Mouse (Mus musculus) neural tube, embryonic 15.5 days (tissue): ENCODE results near the gene Shank2. TPM values are rescaled to one million over a fixed set of nuclear protein-coding genes. Genes with fewer than 3 reads are reported as not detected.

Source experiments
- ATAC-seq: fragments of 200-750 bp; cut with Nextera tagmentation; 2 replicates; pipeline ENCODE4 v1.8.0; 2017; ENCODE audit warnings: mild to moderate bottlenecking, moderate TSS enrichment, moderate library complexity; ENCODE audit not compliant: low FRiP score
- H3K27ac ChIP-seq: fragments of 300-500 bp; sonication (generic); replicated peaks from 2 replicates; pipeline ENCODE4 v1.5.1; 2015; ENCODE audit warnings: mild to moderate bottlenecking, inconsistent platforms
- H3K27me3 ChIP-seq: fragments of 300-500 bp; sonication (generic); replicated peaks from 2 replicates; pipeline ENCODE4 v1.6.1; 2015; ENCODE audit warnings: inconsistent platforms
- H3K36me3 ChIP-seq: fragments of 300-500 bp; sonication (generic); 2 replicates; pipeline ENCODE4 v1.6.1; 2015; ENCODE audit warnings: inconsistent platforms
- H3K4me1 ChIP-seq: fragments of 300-500 bp; sonication (generic); 2 replicates; pipeline ENCODE4 v1.6.1; 2015; ENCODE audit warnings: inconsistent platforms
- H3K4me2 ChIP-seq: fragments of 300-500 bp; sonication (generic); 2 replicates; pipeline ENCODE4 v1.6.1; 2015; ENCODE audit warnings: inconsistent platforms, mild to moderate bottlenecking, moderate library complexity
- H3K4me3 ChIP-seq: fragments of 300-500 bp; sonication (generic); replicated peaks from 2 replicates; pipeline ENCODE4 v1.5.1; 2015; ENCODE audit warnings: mild to moderate bottlenecking, inconsistent platforms
- H3K9ac ChIP-seq: fragments of 300-500 bp; sonication (generic); replicated peaks from 2 replicates; pipeline ENCODE4 v1.6.1; 2015; ENCODE audit warnings: mild to moderate bottlenecking, inconsistent platforms
- H3K9me3 ChIP-seq: fragments of 300-500 bp; sonication (generic); replicated peaks from 2 replicates; pipeline ENCODE4 v1.6.1; 2016; ENCODE audit warnings: inconsistent platforms
- WGBS: fragments of 180-500 bp; shearing (Covaris S2); methylation state at CpG from one replicate; pipeline ENCODE4 v1.1.7; 2015; ENCODE audit warnings: mixed read lengths; 5-methylcytosine and 5-hydroxymethylcytosine counted together
- polyA plus RNA-seq: library from polyadenylated mRNA; unstranded; fragments of >200 nt; fragmentation: Nextera tagmentation; extraction: Ambion mirVana; gene quantifications from 2 replicates; pipeline ENCODE4 v1.2.1, GENCODE M21; 2015

Shank2 gene
- 8.8 and 9.8 TPM in 2 replicates for polyA plus RNA-seq

DNA sequence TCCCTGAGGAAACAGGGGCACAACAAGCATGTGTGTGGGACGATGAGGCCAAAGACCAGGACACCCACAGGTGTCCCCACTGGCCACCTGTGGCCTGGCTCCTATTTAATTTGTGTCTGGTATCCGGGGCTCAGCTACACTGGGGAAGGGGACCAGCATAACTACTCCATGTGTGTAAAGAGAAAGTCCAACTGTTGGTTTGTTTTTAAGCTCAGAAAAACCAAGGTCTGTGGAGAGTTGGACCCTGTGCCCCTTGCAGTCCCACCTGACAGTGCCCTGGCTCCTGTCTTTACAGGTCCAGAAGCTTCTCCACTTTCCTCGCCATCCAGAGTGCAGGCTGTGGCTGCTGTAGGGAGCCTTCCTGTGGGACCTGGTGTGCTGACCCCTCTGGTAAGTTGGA lies at the start of gene Shank2:
TSS of gene Shank2 (plus strand) at position 301 of the 400 bp plus-strand sequence.
- 88% methylated on average over 3 of the region's 3 CpGs for WGBS
- no peak within 1 kb of the TSS for H3K4me3 ChIP-seq
- H3K27me3 ChIP-seq = no peaks in the 10 kb centered on the region
- H3K27ac ChIP-seq = no peak within 1 kb of the TSS
- ATAC-seq = no peak
- H3K36me3 ChIP-seq = no peaks in the 10 kb centered on the region
- no peak within 1 kb of the TSS for H3K9ac ChIP-seq
- peaks cover 9% of the 10 kb centered on the region for H3K9me3 ChIP-seq
- H3K4me2 ChIP-seq = no peak within 1 kb of the TSS
- H3K4me1 ChIP-seq = no peaks in the 10 kb centered on the region

DNA sequence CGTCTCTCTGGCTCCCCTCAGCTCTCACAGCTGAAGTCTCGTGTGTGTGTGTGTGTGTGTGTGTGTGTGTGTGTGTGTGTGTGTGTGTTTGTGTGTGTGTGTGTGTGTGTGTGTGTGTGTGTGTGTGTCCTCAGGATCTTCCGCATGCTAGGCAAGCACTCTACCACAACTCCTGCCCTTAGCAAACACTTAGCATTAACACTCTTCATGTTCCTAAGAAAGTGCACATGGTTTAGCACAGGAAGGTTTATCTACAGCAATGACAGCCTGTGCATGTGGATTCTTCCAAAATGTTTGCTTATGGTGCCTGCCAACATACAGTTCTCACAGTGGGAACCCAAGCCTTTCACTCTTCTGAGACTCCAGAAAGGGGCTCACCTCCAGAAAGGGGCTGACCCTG lies 49.6 kb upstream of the Shank2 start:
- no peaks in the 10 kb centered on the region for H3K4me1 ChIP-seq
- no peak overlapping the region for H3K9ac ChIP-seq
- H3K27ac ChIP-seq = no peak overlapping the region
- no peaks in the 10 kb centered on the region for H3K9me3 ChIP-seq
- H3K4me3 ChIP-seq = no peak overlapping the region
- H3K4me2 ChIP-seq = no peak overlapping the region
- ATAC-seq = no peak
- H3K27me3 ChIP-seq = no peaks in the 10 kb centered on the region
- H3K36me3 ChIP-seq = no peaks in the 10 kb centered on the region
- WGBS = 77% methylated on average over 3 of the region's 3 CpGs

- Histone ChIP-seq H3K9ac (no peak overlapping the region), H3K4me1 (no peaks in the 10 kb centered on the region), H3K36me3 (no peaks in the 10 kb centered on the region), H3K9me3 (no peaks in the 10 kb centered on the region), H3K27ac (no peak overlapping the region), H3K4me3 (no peak overlapping the region), H3K4me2 (no peak overlapping the region), H3K27me3 (no peaks in the 10 kb centered on the region)
- 94% methylated on average over 6 of the region's 6 CpGs for WGBS
- ATAC-seq = no peak
These were observed 45.0 kb upstream of the Shank2 start for GRCm38 (mm10) chr7:143956575-143957295.

DNA sequence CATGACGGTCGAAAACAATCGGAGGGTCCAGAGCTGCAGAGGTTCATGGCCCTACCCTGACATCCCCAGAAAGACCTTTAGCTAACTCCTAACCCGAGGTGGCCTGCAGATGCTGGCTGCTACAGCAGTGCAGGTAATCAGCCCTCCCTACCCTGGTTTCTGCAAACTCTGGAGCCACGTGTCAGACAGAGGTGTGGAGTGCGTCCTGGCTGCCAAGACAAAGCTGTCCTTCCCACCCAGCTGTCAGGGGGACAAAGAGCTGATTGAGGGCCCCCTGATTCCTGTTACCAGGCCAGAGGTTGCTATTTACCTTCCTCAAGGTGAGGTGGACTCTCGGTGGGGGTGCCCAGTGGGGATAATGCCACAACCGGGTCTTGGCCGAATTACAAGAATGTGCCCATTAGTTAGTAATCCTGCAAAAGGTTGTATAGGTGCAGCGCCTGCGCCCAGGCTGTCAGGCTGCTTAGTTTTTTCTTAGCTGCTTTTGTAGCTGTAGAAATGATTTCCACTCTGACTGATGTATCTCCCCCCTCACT lies 43.6 kb upstream of the Shank2 start:
- WGBS = 69% methylated on average over 11 of the region's 11 CpGs
- Histone ChIP-seq H3K4me1 (no peaks in the 10 kb centered on the region), H3K4me3 (no peak overlapping the region), H3K36me3 (no peaks in the 10 kb centered on the region), H3K27me3 (no peaks in the 10 kb centered on the region), H3K9ac (no peak overlapping the region), H3K9me3 (no peaks in the 10 kb centered on the region), H3K27ac (no peak overlapping the region), H3K4me2 (no peak overlapping the region)
- no peak for ATAC-seq

DNA sequence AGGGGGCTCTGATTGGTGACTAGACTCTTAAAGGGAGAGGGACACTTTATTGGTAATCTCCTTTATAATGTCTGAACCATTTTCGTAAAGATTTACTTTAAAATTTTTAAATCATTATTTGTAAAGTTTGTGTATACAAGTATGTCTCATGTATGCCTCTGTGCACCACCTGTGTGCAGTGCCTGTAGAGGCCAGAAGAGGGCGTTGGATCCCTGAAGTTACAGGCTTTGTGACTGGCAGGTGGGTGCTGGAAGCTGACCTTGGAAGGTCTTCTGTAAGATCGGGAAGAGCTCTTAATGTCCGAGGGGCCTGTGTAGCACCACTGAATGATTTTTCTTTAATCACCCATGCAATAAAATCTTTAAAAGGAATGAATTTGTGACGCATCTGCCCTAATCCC lies 37.9 kb upstream of the Shank2 start:
- H3K4me2 ChIP-seq = no peak overlapping the region
- no peak overlapping the region for H3K4me3 ChIP-seq
- 79% methylated on average over 5 of the region's 5 CpGs for WGBS
- no peaks in the 10 kb centered on the region for H3K36me3 ChIP-seq
- H3K9ac ChIP-seq = no peak overlapping the region
- no peaks in the 10 kb centered on the region for H3K27me3 ChIP-seq
- H3K27ac ChIP-seq = no peak overlapping the region
- H3K4me1 ChIP-seq = no peaks in the 10 kb centered on the region
- no peaks in the 10 kb centered on the region for H3K9me3 ChIP-seq
- no peak for ATAC-seq

DNA sequence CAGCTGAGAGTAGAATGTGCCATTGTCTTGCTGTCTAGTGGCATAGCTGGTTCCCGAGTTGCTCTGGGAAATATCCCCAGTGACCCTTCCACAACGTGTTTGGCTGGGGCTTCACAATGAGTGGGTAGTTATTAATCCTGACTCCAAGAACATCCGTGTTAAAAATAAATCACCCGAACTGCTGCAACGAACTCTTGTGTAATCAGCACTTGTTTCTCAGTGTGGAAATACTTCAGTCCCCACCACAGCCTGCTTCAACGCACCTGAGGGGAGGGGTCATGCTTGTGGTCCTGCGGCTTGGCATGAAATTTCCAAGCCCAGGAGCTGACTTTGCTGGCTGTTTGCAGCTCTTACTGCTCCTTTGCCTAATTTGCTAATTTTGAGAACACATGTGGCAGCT lies 35.1 kb upstream of the Shank2 start:
- Histone ChIP-seq H3K4me3 (no peak overlapping the region), H3K4me1 (no peaks in the 10 kb centered on the region), H3K9ac (no peak overlapping the region), H3K36me3 (no peaks in the 10 kb centered on the region), H3K27ac (no peak overlapping the region), H3K4me2 (no peak overlapping the region), H3K9me3 (no peaks in the 10 kb centered on the region), H3K27me3 (no peaks in the 10 kb centered on the region)
- ATAC-seq = no peak
- 74% methylated on average over 7 of the region's 7 CpGs for WGBS

- WGBS = 12% methylated on average over 5 of the region's 5 CpGs
- Histone ChIP-seq H3K4me3 (peak overlapping the region; percentile 52), H3K9ac (peak overlapping the region; percentile 55), H3K4me1 (peaks cover 20% of the 10 kb centered on the region), H3K4me2 (peak overlapping the region; percentile 99), H3K27ac (no peak overlapping the region), H3K36me3 (no peaks in the 10 kb centered on the region), H3K27me3 (peaks cover 63% of the 10 kb centered on the region), H3K9me3 (no peaks in the 10 kb centered on the region)
- ATAC-seq = no peak
These were observed 24.3 kb upstream of the Shank2 start for GRCm38 (mm10) chr7:143977491-143977830.

GRCm38 (mm10) chr7:143977831-143978682 lies 23.7 kb upstream of the Shank2 start:
- peak overlapping the region; percentile 99 for H3K4me2 ChIP-seq
- under 1% methylated on average over 67 of the region's 67 CpGs for WGBS
- H3K4me3 ChIP-seq = peak overlapping the region; percentile 52
- no peaks in the 10 kb centered on the region for H3K9me3 ChIP-seq
- peak; percentile 61; the same call in 1 of the 2 replicates for ATAC-seq
- H3K9ac ChIP-seq = peak overlapping the region; percentile 55
- no peak overlapping the region for H3K27ac ChIP-seq
- H3K27me3 ChIP-seq = peaks cover 64% of the 10 kb centered on the region
- no peaks in the 10 kb centered on the region for H3K36me3 ChIP-seq
- H3K4me1 ChIP-seq = peaks cover 20% of the 10 kb centered on the region

GRCm38 (mm10) chr7:143978741-143979371 lies 22.9 kb upstream of the Shank2 start:
- Histone ChIP-seq H3K4me1 (peaks cover 20% of the 10 kb centered on the region), H3K4me3 (peak overlapping the region; percentile 52), H3K27ac (no peak overlapping the region), H3K27me3 (peaks cover 64% of the 10 kb centered on the region), H3K9me3 (no peaks in the 10 kb centered on the region), H3K4me2 (peak overlapping the region; percentile 99), H3K36me3 (no peaks in the 10 kb centered on the region), H3K9ac (peak overlapping the region; percentile 55)
- ATAC-seq = peak; percentile 83
- WGBS = under 1% methylated on average over 50 of the region's 50 CpGs

- Histone ChIP-seq H3K4me1 (peaks cover 20% of the 10 kb centered on the region), H3K9me3 (no peaks in the 10 kb centered on the region), H3K4me2 (peak overlapping the region; percentile 5; the same call in 1 of the 2 replicates), H3K9ac (no peak overlapping the region), H3K36me3 (no peaks in the 10 kb centered on the region), H3K4me3 (no peak overlapping the region), H3K27ac (no peak overlapping the region), H3K27me3 (peaks cover 64% of the 10 kb centered on the region)
- ATAC-seq = no peak
- 61% methylated on average over 5 of the region's 5 CpGs for WGBS
These were observed 21.7 kb upstream of the Shank2 start for GRCm38 (mm10) chr7:143979986-143980385.

- Histone ChIP-seq H3K9me3 (no peaks in the 10 kb centered on the region), H3K9ac (no peak overlapping the region), H3K4me2 (no peak overlapping the region), H3K4me3 (no peak overlapping the region), H3K27me3 (0 out of 2 replicates have a peak, but pooled peaks cover 6% of the 10 kb centered on the region), H3K36me3 (no peaks in the 10 kb centered on the region), H3K27ac (no peak overlapping the region), H3K4me1 (no peaks in the 10 kb centered on the region)
- ATAC-seq = no peak
- WGBS = 93% methylated on average over 2 of the region's 2 CpGs
These were observed 15.4 kb upstream of the Shank2 start for GRCm38 (mm10) chr7:143986281-143986680.
